Mouse (Mus musculus): ENCODE data around the gene Igfbp7.

The Igfbp7 gene

GRCm38 (mm10) chr5:77379434-77380135, 28.3 kb downstream of the Igfbp7 start:
- no peak for DNase-seq (ENCODE audit: low spot score)

GRCm38 (mm10) chr5:77378027-77378426, 29.8 kb downstream of the Igfbp7 start:
- no peak for DNase-seq (ENCODE audit: low spot score)

GRCm38 (mm10) chr5:77375546-77375945, 32.3 kb downstream of the Igfbp7 start:
- no peak for DNase-seq (ENCODE audit: low spot score)

- no peak for DNase-seq (ENCODE audit: low spot score)
Measured at GRCm38 (mm10) chr5:77374945-77375344, 32.9 kb downstream of the Igfbp7 start.

GRCm38 (mm10) chr5:77372778-77373177, 35.1 kb downstream of the Igfbp7 start:
- DNase-seq (ENCODE audit: low spot score): peak; percentile 39

- DNase-seq (ENCODE audit: low spot score): no peak
Measured at GRCm38 (mm10) chr5:77372242-77372641, 35.6 kb downstream of the Igfbp7 start.

GRCm38 (mm10) chr5:77370378-77370892, 37.4 kb downstream of the Igfbp7 start:
- DNase-seq (ENCODE audit: low spot score): no peak

GRCm38 (mm10) chr5:77369394-77369793, 38.4 kb downstream of the Igfbp7 start:
- no peak for DNase-seq (ENCODE audit: low spot score)

GRCm38 (mm10) chr5:77368194-77368593, 39.6 kb downstream of the Igfbp7 start:
- DNase-seq (ENCODE audit: low spot score): no peak

- no peak for DNase-seq (ENCODE audit: low spot score)
Measured at GRCm38 (mm10) chr5:77367682-77368081, 40.2 kb downstream of the Igfbp7 start.

- DNase-seq (ENCODE audit: low spot score): no peak
Measured at GRCm38 (mm10) chr5:77367145-77367544, 40.7 kb downstream of the Igfbp7 start.

- DNase-seq (ENCODE audit: low spot score): no peak
Measured at GRCm38 (mm10) chr5:77366313-77366712, 41.5 kb downstream of the Igfbp7 start.

- no peak for DNase-seq (ENCODE audit: low spot score)
Measured at GRCm38 (mm10) chr5:77364443-77365038, 43.3 kb downstream of the Igfbp7 start.

- DNase-seq (ENCODE audit: low spot score): no peak
Measured at GRCm38 (mm10) chr5:77363650-77364049, 44.2 kb downstream of the Igfbp7 start.

GRCm38 (mm10) chr5:77362120-77362519, 45.7 kb downstream of the Igfbp7 start:
- no peak for DNase-seq (ENCODE audit: low spot score)

GRCm38 (mm10) chr5:77361006-77361405, 46.8 kb downstream of the Igfbp7 start:
- DNase-seq (ENCODE audit: low spot score): no peak

GRCm38 (mm10) chr5:77359971-77360370, 47.9 kb downstream of the Igfbp7 start:
- DNase-seq (ENCODE audit: low spot score): no peak

- peak; percentile 47 for DNase-seq (ENCODE audit: low spot score)
Measured at GRCm38 (mm10) chr5:77358347-77358746, 49.5 kb downstream of the Igfbp7 start.

GRCm38 (mm10) chr5:77357405-77358149, 50.3 kb downstream of the Igfbp7 start:
- peak; percentile 66 for DNase-seq (ENCODE audit: low spot score)

- DNase-seq (ENCODE audit: low spot score): no peak
Measured at GRCm38 (mm10) chr5:77355307-77356265, 52.3 kb downstream of the Igfbp7 start.

GRCm38 (mm10) chr5:77354361-77354787, 53.5 kb downstream of the Igfbp7 start:
- DNase-seq (ENCODE audit: low spot score): peak; percentile 47

GRCm38 (mm10) chr5:77351691-77352090, 56.1 kb downstream of the Igfbp7 start:
- no peak for DNase-seq (ENCODE audit: low spot score)
